Mouse (Mus musculus): Measurements from ENCODE around the gene Sem1. TPM values are rescaled to one million over a fixed set of nuclear protein-coding genes. Genes with fewer than 3 reads are reported as not detected.

The Sem1 gene
- polyA plus RNA-seq (2015; fragmentation: Nextera tagmentation; extraction: Ambion mirVana) = 95.4 and 110 TPM in 2 replicates

GRCm38 (mm10) chr6:6578304-6579149 is at the start of gene Sem1:
Sem1 (minus strand) TSS chr6:6578663.
- Histone ChIP-seq H3K27me3 (no peaks in the 10 kb centered on the region), H3K4me3 (replicated peaks) (peak within 1 kb of the TSS; percentile 77), H3K4me1 (replicated peaks) (peaks cover 5% of the 10 kb centered on the region; the same call in 1 of the 2 replicates), H3K9me3 (replicated peaks) (no peaks in the 10 kb centered on the region), H3K9ac (peak within 1 kb of the TSS; percentile 86), H3K4me2 (peak within 1 kb of the TSS; percentile 70), H3K36me3 (replicated peaks) (peaks cover 6% of the 10 kb centered on the region; the same call in 1 of the 2 replicates), H3K27ac (replicated peaks) (peak within 1 kb of the TSS; percentile 91)
- 1% methylated on average over 59 of the region's 59 CpGs for WGBS (ENCODE audit: insufficient replicate concordance)
- peak; percentile 97 for ATAC-seq (ENCODE audit: insufficient read depth)

- Histone ChIP-seq H3K27ac (replicated peaks) (no peak overlapping the region), H3K4me3 (replicated peaks) (no peak overlapping the region), H3K9me3 (replicated peaks) (no peaks in the 10 kb centered on the region), H3K4me1 (replicated peaks) (no peaks in the 10 kb centered on the region), H3K36me3 (replicated peaks) (no peaks in the 10 kb centered on the region), H3K4me2 (no peak overlapping the region), H3K27me3 (no peaks in the 10 kb centered on the region), H3K9ac (no peak overlapping the region)
- 48% methylated on average over 16 of the region's 16 CpGs for WGBS (ENCODE audit: insufficient replicate concordance)
- ATAC-seq (ENCODE audit: insufficient read depth) = no peak
Observed at GRCm38 (mm10) chr6:6622846-6623749, 44.6 kb upstream of the Sem1 start.

GRCm38 (mm10) chr6:6603561-6604544 is 25.4 kb upstream of the Sem1 start:
- no peak overlapping the region for H3K9ac ChIP-seq
- WGBS (ENCODE audit: insufficient replicate concordance) = 51% methylated on average over 8 of the region's 8 CpGs
- H3K27me3 ChIP-seq = no peaks in the 10 kb centered on the region
- H3K27ac ChIP-seq (replicated peaks) = no peak overlapping the region
- H3K9me3 ChIP-seq (replicated peaks) = no peaks in the 10 kb centered on the region
- no peak overlapping the region for H3K4me3 ChIP-seq (replicated peaks)
- no peaks in the 10 kb centered on the region for H3K36me3 ChIP-seq (replicated peaks)
- H3K4me1 ChIP-seq (replicated peaks) = no peaks in the 10 kb centered on the region
- H3K4me2 ChIP-seq = no peak overlapping the region
- ATAC-seq (ENCODE audit: insufficient read depth) = no peak

GRCm38 (mm10) chr6:6586313-6586712 is 7.8 kb upstream of the Sem1 start:
- Histone ChIP-seq H3K27me3 (no peaks in the 10 kb centered on the region), H3K36me3 (replicated peaks) (no peaks in the 10 kb centered on the region), H3K4me2 (no peak overlapping the region), H3K9ac (no peak overlapping the region), H3K27ac (replicated peaks) (no peak overlapping the region), H3K4me3 (replicated peaks) (no peak overlapping the region), H3K4me1 (replicated peaks) (no peaks in the 10 kb centered on the region), H3K9me3 (replicated peaks) (no peaks in the 10 kb centered on the region)
- 53% methylated on average over 2 of the region's 2 CpGs for WGBS (ENCODE audit: insufficient replicate concordance)
- ATAC-seq (ENCODE audit: insufficient read depth) = no peak

GRCm38 (mm10) chr6:6581849-6582248 is 3.4 kb upstream of the Sem1 start:
- Histone ChIP-seq H3K27ac (replicated peaks) (no peak overlapping the region), H3K27me3 (no peaks in the 10 kb centered on the region), H3K4me2 (no peak overlapping the region), H3K4me3 (replicated peaks) (no peak overlapping the region), H3K9ac (no peak overlapping the region), H3K36me3 (replicated peaks) (no peaks in the 10 kb centered on the region), H3K9me3 (replicated peaks) (no peaks in the 10 kb centered on the region), H3K4me1 (replicated peaks) (peaks cover 1% of the 10 kb centered on the region; the same call in 1 of the 2 replicates)
- WGBS (ENCODE audit: insufficient replicate concordance) = 30% methylated on average over 2 of the region's 2 CpGs
- no peak for ATAC-seq (ENCODE audit: insufficient read depth)

GRCm38 (mm10) chr6:6577741-6578284 is 650 bp downstream of the Sem1 start:
- Histone ChIP-seq H3K36me3 (replicated peaks) (peaks cover 6% of the 10 kb centered on the region; the same call in 1 of the 2 replicates), H3K4me2 (peak overlapping the region; percentile 70), H3K27me3 (no peaks in the 10 kb centered on the region), H3K27ac (replicated peaks) (peak overlapping the region; percentile 91), H3K9me3 (replicated peaks) (no peaks in the 10 kb centered on the region), H3K9ac (peak overlapping the region; percentile 86), H3K4me3 (replicated peaks) (peak overlapping the region; percentile 77), H3K4me1 (replicated peaks) (peaks cover 5% of the 10 kb centered on the region; the same call in 1 of the 2 replicates)
- WGBS (ENCODE audit: insufficient replicate concordance) = 1% methylated on average over 17 of the region's 17 CpGs
- peak; percentile 73 for ATAC-seq (ENCODE audit: insufficient read depth)

- no peaks in the 10 kb centered on the region for H3K9me3 ChIP-seq (replicated peaks)
- H3K4me1 ChIP-seq (replicated peaks) = peaks cover 5% of the 10 kb centered on the region; the same call in 1 of the 2 replicates
- no peaks in the 10 kb centered on the region for H3K27me3 ChIP-seq
- no peak for ATAC-seq (ENCODE audit: insufficient read depth)
- 38% methylated on average over 3 of the region's 3 CpGs for WGBS (ENCODE audit: insufficient replicate concordance)
- no peak overlapping the region for H3K27ac ChIP-seq (replicated peaks)
- H3K4me2 ChIP-seq = peak overlapping the region; percentile 70
- H3K9ac ChIP-seq = peak overlapping the region; percentile 86
- H3K4me3 ChIP-seq (replicated peaks) = peak overlapping the region; percentile 77
- peaks cover 6% of the 10 kb centered on the region; the same call in 1 of the 2 replicates for H3K36me3 ChIP-seq (replicated peaks)
Observed at GRCm38 (mm10) chr6:6577291-6577690, 1.2 kb downstream of the Sem1 start.

GRCm38 (mm10) chr6:6575796-6576195 is 2.7 kb downstream of the Sem1 start:
- Histone ChIP-seq H3K4me2 (no peak overlapping the region), H3K9ac (no peak overlapping the region)
- 79% methylated on average over 4 of the region's 4 CpGs for WGBS (ENCODE audit: insufficient replicate concordance)

GRCm38 (mm10) chr6:6568436-6568835 is 10.0 kb downstream of the Sem1 start:
- H3K4me1 ChIP-seq (replicated peaks) = peaks cover 5% of the 10 kb centered on the region; the same call in 1 of the 2 replicates
- no peak overlapping the region for H3K27ac ChIP-seq (replicated peaks)
- 72% methylated on average over 3 of the region's 3 CpGs for WGBS (ENCODE audit: insufficient replicate concordance)
- no peak overlapping the region for H3K4me2 ChIP-seq
- H3K9ac ChIP-seq = no peak overlapping the region
- H3K27me3 ChIP-seq = no peaks in the 10 kb centered on the region
- ATAC-seq (ENCODE audit: insufficient read depth) = no peak
- no peaks in the 10 kb centered on the region for H3K36me3 ChIP-seq (replicated peaks)
- no peak overlapping the region for H3K4me3 ChIP-seq (replicated peaks)
- no peaks in the 10 kb centered on the region for H3K9me3 ChIP-seq (replicated peaks)

More at GRCm38 (mm10) chr6:6575796-6576195, 2.7 kb downstream of the Sem1 start:
- no peaks in the 10 kb centered on the region for H3K27me3 ChIP-seq
- H3K9me3 ChIP-seq (replicated peaks) = no peaks in the 10 kb centered on the region
- peaks cover 6% of the 10 kb centered on the region; the same call in 1 of the 2 replicates for H3K36me3 ChIP-seq (replicated peaks)
- ATAC-seq (ENCODE audit: insufficient read depth) = no peak
- peaks cover 5% of the 10 kb centered on the region; the same call in 1 of the 2 replicates for H3K4me1 ChIP-seq (replicated peaks)
- no peak overlapping the region for H3K27ac ChIP-seq (replicated peaks)
- H3K4me3 ChIP-seq (replicated peaks) = no peak overlapping the region

GRCm38 (mm10) chr6:6563691-6564090 is 14.8 kb downstream of the Sem1 start:
- Histone ChIP-seq H3K36me3 (replicated peaks) (no peaks in the 10 kb centered on the region), H3K4me2 (no peak overlapping the region), H3K4me3 (replicated peaks) (no peak overlapping the region), H3K4me1 (replicated peaks) (peaks cover 13% of the 10 kb centered on the region; the same call in 1 of the 2 replicates), H3K9me3 (replicated peaks) (no peaks in the 10 kb centered on the region), H3K27ac (replicated peaks) (no peak overlapping the region), H3K27me3 (no peaks in the 10 kb centered on the region), H3K9ac (no peak overlapping the region)
- no peak for ATAC-seq (ENCODE audit: insufficient read depth)
- WGBS (ENCODE audit: insufficient replicate concordance) = 75% methylated on average over 5 of the region's 5 CpGs

Data from liver, embryonic 15.5 days (tissue).